Mouse (Mus musculus) cerebellum, postnatal 4 days (tissue): ENCODE data around the gene Dhrs7.

Experiments
- DNase-seq, 2 experiments: peaks; one replicate each; pipeline ENCODE4 v3.0.0; 2022; ENCODE audit warnings: low spot score in 2 of 2, mixed read lengths in 1 of 2

Dhrs7 gene

DNA sequence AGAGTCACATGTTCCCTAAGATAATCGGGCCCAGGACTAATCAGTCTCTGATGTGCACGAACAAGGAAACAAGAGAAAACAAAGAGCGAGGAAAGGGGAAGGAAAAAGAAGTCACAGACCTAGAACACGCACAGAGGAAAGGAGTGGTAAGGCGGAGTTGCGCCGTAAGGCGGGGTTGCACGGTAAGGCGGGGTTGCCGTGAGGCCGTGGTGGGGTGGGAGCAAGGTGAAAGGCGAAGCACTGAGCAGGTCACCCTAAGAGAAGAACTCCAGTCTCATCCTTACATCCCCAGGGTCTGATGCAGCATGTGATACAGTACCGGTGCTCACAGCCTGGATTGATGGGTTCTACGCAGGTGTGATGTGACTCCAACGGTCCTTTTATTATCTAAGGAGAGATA, 8.9 kb downstream of the Dhrs7 start:
- DNase-seq = no peak

DNA sequence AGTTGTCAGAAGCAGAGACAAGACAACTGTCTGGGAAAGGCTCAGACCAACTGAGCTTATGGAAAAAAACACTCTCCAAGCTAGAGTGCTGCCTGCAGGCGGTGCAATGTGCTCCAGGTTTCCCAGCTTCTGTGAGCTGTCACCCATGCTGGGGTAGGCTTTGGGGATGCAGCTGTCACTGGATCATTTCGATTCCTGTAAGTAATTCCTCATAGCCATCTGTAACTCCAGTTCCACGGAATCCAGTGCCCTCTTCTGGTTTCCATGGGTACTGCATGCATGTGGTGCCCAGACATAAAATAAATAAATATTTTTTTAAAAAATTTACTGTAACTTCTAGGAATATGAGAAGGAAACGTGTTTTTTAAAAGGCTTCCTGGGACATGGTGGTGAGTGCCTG, 10.0 kb downstream of the Dhrs7 start:
- peak; percentile 51 to 77 for DNase-seq

DNA sequence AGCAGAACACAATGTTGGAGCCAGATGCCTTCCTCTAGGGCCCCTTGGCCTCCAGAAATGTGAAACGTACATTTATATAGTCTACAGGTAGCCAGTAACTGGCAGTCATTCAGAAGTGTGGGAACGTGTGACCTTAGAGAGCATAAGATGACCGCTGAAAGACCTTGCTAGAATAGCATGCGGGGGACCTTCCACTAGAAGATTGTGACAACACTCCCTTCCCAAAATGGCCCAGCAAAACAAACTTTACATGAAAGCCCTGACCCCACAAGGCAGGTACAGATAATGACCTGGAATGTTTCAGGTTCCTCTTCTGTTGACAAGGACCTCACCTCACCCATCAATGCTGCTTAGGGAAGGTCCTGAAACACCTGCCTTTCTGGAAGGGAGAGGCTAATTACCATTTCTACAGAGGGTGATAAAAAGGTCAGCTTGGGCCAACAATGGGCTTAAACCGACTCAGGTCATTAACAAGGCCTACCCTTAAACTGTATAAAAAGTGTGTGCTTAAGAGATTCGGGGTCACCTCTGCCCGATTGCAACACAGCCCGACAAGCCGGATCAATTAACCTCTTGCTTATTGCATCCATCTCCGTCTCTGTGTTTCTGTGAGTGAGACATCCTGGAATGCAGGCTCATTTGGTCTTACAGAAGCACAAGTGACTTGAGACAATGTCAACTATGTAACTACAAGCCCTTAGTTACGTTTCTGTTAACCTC, 14.9 kb downstream of the Dhrs7 start, which contains the start of gene Gm4756:
Gene Gm4756, minus strand, starts transcription at position 51 of the 720 bp plus-strand sequence.
- DNase-seq = no peak

DNA sequence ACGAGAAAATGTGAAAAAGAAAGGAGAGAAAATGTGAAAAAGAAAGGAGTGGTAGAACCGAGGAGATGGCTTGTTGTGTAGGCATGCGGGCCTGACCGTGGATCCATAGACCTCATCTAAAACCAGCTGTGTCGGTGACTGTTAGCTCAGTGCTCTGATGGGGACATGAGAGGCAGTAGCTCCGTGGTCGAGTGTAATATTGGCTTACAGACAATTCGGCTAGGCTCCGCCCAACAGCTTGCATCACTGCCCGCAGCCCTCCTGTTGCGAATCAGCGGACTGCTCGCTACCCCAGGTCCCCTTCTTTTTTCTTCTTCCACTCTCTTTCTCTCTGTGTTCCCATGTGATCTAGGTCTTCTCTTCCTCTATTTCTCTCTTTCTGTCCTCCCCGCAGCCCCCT, 15.8 kb downstream of the Dhrs7 start:
- no peak for DNase-seq

DNA sequence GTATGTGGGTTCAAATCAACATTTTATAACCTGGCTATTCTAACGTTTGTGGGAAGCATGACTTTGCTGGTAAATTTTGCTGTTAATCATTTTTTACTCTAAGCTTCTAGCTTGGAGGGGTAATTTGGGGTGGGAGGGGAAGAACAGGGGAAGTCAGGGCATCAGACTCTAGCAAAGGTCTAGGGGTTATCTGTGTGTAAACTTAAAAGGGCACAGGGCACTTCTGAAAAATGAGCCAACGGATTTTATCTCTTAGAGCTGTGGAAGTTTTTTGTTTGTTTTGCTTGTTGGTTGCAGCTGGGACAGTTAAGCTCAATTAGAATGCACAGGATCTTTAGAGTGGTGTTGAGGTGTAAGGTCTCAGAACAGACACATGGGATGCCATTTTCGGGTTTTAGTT, 26.7 kb downstream of the Dhrs7 start:
- DNase-seq = no peak

DNA sequence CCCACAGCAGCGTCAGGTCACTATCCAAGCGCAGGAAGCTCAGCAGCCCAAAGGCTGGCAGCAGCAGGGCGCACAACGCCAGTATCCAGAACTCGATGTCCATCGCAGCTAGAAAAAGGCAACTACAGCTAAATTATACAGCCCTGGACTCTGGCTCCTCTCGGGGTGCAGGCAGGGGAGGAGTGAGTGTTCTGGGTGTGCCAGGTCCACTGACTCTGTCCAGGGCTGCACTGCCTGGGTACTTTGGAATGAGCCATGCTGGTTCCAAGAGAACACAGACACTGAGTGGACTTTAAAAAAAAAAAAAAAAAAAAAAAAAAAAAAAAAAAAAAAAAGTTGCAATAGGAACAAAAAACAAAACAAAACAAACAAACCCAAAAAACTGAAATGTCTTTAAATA, 36.0 kb downstream of the Dhrs7 start:
- DNase-seq = no peak

DNA sequence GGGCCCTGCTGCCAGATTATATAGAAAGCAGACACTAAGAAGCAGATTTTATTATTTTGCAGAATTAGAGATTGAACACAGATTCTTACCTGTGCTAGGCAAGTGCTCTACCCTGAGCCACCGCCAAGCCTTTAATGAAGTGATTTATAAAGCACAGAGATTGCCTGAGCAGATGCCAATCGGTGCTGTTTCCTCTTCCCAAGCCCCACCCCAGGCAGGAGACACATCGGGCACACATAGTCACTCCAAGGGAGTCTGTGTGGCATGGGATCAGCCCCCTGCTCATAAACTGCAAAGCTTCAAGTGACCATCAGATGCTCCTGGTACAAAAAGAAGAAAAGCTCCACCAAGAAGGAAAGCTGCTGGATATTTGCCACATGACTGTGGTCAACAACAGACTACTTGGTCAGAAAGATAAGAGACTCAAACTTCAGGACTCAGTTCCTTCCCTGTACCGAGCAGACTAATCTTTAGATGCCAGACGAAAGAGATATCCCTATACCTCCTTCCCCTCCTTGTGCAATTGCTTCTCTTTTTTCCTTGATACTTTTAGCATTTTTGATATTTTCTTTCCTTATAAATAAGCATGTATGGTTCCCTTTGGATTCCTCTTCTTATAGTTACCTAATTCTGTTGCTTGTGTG, 41.7 kb downstream of the Dhrs7 start:
- DNase-seq = no peak

DNA sequence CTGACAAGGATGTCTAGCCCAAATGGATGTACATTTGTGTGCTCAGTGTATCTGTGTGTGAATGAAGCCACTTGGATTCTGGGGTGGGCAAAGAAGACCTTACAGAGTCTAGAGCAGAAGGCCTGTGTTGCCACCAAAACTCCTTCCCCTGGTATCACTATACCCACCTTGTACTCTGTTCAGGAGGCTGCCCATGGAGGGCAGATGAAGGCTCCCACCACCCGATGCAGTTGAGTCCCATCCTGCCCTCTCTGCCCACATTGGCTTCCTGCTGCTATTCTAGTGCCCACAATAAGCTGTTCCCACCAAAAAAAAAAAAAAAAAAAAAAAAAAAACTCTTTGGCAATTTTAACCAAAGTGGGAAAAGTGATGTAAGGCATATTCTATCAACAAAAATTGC, 43.3 kb downstream of the Dhrs7 start:
- no peak for DNase-seq

DNA sequence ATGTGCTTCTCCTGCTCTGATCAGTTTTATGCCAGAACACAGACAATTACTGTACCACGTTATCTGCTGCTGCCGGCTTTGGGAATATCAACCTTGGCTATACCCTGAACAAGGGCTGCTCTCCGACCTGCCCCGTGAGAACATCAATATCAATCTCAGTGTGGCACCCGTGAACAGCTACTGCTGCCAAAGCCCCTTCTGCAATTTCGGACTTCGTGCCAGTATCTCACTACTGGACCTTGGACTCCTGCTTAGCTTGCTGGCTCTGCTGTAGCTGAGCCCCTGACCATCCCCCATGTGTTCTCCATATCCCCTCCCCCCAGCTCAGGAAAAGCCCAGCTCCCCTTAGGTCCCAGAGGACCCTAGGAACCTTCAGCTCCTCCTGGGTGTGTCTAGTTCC, 43.9 kb downstream of the Dhrs7 start:
- DNase-seq = no peak

DNA sequence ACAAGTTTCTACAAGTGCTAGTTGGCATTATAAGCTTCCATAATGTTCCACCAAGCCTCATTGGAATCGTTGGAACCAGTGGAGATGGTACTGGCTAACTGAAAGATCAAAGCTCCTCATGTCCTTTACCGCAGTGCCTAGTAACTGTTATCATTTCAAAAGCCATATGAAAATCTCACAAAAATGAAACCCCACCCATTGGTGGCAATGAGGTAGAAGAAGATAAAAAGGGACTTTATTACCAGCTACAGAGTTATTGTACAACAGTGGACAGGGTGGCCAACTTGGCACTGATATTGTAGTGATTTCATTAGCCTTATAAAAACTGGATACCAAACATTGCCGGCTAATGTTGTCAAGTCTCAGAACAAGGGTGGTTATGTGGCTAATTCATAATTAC, 52.7 kb downstream of the Dhrs7 start:
- no peak for DNase-seq
